Mouse (Mus musculus): Measurements from ENCODE around the gene Amer2.
"Not testable (repeated sequence)": the region's sequence is repeated elsewhere in the genome, so short reads cannot be mapped to it uniquely, and the experiment has no call there.

Amer2 gene

DNA sequence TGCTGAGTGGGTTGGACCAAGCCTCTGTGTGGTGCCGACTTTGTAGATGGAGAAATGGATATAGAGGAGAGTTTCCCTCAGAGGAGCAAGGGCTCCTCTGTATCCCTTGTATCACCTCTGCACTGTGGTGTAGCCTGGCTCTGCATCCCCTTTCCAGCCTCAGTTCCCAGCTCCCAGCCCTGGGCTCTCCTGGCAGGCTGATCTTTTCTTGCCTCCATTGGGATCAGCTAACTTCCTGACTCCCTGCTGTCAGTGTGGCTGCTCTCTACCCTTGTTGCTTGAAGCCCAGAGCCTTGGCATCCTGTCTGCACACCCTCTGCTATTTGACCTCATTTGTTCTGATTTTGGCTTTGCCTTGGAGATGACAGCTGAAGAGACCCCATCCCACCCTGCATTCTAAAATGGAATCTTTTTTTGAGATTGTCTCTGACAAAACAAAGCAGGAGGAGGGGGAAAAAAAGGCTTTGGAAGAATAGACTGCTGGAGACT lies at the start of gene Amer2:
Amer2 (plus strand) TSS at position 439 of the 489 bp plus-strand sequence.
- no peak for DNase-seq (ENCODE audit: low spot score)

DNA sequence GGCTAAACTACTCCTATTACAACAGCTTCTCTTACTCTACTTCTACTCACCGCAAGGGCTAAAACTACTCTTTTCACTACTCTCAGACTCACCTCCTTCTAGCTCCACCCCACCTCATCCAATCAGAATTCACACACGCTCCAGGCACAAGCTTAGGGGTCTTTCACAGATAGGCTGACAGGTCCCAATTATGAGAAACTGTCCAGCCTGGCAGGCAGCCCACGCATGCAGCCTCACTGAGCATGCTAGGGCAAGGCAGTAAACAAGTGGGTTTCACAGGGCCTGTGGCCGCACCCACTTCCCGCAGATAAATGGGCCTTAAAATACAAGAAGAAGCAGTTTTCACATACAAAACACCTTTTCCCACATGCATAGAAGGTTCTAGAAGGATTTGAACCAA lies 33.1 kb upstream of the Amer2 start:
- not testable (repeated sequence) for DNase-seq (ENCODE audit: low spot score)

DNA sequence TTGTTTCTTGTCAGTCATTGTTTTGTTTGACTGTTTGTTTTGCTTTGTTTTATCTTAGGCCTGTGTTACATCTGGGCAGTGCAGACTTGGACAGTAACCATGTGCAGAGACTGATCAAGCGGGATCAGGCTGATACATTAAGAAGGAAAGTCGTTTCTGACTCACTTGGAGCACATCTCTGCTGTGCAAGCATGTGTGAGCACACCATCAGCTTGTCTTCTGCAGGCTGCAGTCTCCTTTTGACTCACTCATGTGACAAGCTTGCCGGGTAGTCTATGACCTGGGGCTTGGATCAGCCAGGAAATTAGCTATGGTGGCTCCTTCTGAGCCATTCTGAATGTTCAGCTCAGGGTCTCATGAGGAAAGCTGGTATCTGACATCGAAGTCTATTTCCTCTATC lies 32.5 kb upstream of the Amer2 start:
- DNase-seq (ENCODE audit: low spot score) = no peak

DNA sequence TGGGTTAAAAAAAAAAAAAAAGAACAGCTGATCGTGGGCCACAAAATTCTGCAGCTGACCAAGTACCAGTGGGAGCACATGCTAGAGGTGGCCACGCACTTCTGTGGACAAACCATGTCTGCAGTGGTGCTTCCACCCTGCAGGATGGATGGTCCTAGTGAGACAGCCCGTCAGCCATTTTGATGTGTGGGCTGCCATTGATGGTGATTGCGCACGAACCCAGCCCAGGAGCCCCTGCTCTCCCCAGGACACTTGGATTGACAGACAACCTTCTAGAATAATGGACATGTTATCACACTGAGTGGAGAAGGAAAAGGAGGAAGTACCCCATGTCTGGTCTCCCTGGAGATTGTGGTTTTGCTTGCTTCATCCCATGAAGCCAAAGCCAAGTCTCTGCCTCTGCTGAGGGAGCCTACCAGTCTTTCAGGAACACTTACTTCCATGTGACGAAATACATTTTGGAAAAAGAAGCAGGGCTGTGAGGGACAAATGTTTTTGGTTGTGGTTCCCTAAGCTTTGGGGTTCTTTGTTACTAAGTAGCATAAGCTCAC lies 27.7 kb upstream of the Amer2 start:
- no peak for DNase-seq (ENCODE audit: low spot score)

DNA sequence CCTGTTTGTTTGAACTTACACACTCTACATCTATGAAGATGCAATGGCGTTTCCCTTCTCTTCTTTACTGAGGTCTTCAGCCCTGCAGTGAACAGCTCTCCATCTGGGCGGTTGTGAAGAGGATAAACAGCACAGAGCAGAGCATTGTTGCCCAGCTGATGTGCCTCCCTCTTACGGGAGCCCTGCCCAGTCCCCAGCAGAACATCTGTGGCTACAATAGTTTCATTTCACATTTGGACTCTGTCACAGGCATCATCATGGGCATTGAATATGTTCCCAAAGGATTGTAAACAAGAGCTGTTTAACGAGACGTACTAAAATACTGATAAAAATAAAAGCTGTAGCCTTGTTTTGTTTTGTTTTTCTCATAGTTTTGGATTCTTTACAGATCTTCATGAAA lies 14.7 kb upstream of the Amer2 start:
- no peak for DNase-seq (ENCODE audit: low spot score)

DNA sequence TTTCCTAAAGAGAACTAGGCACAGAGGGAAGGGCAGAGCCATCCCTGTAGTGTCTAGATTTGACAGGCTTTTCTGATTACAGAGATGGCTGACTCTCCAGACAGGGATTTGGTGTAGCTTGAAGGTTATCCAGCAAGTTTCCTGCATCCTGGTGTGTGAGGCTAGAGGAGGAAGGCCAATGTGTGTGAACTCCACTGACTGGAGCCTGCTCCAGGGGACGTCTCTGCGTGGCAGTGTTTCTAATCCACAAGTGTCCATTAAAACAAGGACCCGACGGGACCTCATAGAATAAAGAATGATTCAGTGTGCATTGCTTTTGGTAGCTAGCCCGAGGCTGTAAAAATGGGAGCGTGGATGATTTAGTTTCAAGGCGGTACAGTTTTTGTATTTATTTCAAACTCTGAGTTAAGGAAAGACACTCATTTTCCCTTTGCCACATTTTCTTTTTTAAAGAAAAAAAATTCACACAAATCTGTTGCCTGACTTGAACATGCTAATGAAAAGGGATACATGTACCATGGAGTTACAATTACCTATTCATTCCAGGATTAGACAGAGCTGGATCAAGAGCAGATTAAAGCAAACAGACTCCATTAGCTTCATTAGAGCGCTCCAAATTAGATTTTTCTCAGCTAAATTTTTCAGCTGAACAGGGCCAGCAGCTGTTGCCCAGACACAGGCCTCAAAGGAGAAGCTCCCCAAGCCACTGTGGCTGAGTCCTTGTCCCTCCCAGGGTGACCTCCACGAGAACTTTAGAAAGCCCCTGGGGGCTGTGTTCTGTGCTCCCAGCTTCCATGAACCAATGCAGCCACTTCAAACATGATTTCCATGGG lies 11.5 kb upstream of the Amer2 start:
- no peak for DNase-seq (ENCODE audit: low spot score)

DNA sequence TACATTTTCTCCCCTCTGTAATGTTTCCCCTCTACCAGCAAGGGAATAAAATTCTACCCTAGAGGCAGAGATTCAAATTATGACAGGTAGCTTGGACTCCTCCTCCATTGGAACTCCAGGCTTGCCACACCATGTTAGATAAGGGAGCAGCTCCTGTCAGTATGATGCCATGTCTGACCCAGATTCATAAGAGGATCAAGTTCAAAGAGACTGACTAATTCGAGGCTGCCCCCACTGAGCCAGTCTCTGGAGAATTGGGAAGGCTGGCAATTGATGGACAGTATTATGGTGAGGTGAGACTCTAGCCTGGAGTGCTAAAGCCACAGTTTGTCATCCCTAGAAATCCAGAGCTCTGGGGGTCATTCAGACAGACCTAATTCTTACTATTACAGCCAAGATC lies 6.3 kb upstream of the Amer2 start:
- DNase-seq (ENCODE audit: low spot score) = no peak

DNA sequence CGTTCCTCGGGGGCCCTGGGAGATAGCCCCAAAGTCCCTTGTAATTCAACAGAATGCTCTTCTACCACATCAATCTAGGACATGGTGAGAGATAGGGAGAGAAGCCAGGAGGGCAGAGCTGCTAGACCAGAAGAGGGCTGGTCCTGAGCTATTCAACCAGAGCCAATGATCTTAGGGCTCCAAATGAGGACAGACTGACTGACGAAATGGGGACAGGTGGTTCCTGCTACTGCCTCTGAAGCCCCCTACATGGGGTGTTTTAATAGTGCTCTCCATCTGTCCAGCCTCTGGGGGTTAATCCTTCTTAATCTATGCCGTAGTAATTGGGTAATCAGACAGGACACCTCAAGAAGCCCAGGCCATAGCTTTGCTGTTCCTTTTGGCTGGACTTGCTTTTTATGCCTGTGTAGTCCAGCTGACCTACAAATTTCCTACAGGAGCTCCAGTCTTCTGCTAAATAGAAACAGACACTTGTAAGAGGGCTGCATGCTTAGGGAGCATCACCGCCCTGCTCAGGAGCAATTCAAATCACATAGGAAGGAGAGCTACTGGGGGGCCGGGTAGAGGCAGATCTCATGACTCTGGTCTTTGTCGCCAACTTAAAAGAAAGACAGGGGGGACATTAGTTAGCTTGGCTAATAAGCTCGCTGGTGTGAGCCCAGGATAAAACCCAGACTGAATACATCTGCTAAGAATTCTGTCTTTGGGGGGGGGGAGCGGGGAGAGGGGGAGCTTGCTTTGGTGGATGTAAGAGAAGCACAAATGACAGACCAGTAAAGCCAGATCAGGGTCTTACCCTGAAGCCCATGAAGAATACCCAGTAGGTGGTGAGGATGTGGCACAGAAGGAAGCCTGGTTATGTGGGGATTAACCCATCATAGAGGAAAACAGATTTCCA lies 4.0 kb upstream of the Amer2 start:
- DNase-seq (ENCODE audit: low spot score) = no peak

DNA sequence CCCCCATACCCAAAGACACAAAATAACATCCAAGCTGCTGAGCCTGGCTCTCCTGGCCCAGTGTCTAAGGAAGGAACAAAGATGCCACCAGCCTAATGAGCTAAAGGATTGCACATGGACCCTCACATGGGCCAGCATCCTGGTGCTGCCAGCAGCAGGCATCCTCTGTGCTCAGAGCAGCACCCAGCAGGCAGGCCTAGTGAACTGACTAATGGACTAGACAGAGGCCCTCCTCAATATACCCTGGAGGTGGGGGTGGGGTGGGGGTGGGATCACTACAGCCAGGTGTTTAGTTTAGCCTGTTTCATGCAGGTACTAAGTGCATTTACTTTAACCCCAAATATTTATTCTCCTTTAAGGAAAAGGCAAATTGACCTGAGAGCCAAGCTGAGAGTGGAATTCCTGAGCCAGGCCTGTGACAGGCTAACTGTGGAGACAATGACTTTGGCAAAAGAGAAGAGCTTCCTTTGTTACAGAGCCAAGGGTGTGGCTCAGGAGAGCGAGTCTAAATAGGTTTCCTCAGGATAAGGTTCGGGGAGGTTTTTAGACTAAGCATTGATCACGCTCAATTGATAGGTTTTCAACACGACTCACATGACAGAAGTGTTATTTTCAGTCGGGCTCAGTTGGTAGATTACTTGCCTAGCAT lies 3.3 kb upstream of the Amer2 start:
- DNase-seq (ENCODE audit: low spot score) = no peak

DNA sequence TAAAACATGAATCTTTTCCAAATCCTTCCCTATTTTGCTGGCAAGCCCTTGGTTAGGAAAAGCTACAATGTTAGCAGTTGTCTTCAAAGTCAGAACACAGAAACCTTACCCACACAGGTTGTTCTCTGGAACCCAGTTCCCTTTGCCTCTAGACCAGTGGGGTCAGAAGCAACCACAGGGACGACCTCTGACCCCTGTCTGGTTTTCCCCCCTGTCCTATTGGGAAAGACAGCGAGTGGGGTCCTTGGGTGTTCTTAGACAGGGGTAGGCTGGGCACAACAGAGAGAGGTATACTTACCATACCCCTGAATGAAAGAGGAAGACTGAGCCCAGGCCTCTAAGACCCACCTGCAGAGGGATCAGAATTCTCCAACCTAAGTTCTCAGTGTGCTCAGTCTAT lies 4.0 kb downstream of the Amer2 start:
- no peak for DNase-seq (ENCODE audit: low spot score)

DNA sequence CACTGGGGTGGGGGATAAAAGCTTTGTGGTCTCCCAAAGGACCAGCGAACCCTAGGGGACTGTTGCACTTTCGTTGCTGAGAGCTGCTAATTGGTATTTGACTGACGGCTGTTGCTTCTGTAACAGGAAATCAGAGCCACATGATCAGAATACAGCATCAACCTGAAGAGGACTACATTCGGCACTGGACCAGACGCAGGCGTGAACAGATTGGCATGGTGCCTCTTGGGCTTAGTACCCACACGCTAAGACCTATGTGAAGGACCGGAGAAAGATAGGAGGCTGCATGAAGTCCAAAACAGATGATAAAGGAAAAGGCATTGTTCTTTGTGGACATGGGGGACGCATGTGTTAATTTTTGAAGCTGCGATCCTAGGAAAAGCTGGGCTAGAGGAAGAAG lies 4.5 kb downstream of the Amer2 start:
- no peak for DNase-seq (ENCODE audit: low spot score)

DNA sequence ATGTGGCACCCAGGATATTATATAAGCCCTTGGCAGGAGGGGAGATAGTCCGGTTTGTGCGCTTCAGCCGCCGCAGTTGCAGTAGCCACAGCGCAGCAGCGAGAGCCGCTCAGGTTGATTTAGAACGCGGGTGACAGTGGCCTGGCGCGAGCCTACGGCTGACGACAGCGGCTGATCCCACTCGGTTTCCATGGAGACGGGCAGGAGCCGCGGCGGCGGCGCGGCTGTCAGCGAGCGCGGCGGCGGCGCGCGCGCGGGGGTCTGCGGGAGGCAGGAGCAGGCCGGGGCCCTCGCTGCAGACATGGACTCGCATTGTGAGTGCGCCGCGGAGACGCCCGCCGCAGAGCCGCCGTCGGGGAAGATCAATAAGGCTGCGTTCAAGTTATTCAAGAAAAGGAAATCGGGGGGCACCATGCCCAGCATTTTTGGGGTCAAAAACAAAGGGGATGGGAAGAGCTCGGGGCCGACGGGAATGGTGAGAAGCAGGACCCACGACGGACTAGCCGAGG lies 5.1 kb downstream of the Amer2 start:
- peak; percentile 10 for DNase-seq (ENCODE audit: low spot score)

DNA sequence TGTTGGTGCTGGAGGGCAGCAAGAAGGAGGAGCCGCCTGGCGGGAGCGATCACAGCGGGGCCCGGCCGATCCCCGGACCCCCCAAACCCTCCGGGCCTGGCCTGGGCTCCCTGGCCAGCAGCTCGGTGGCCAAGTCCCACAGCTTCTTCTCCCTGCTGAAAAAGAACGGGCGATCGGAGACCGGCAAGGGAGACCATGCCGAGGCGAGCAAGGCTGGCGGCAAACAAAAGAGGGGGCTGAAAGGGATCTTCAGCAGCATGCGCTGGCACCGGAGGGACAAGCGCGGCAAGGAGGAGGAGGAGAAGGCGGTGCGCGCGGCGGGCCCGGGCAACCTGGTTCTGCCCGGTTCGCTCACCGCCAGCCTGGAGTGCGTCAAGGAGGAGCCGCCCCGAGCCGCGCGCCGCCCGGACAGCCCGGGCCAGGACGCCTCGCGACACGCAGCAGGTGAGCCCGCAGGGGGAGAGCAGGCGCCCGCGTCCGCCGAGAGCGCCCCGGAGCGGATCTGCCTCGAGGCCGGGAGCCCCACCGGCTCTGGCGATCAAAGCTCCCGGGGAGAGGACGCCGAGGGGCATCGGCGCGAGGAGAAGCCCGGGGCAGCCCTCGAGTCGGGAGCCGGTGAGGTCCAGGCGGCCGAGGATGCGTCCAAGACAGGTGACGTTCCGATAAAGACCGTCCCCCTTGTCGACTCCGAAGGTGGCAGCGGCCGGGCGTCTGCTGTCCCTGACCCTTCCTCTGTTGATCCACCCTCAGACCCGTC lies 5.7 kb downstream of the Amer2 start:
- DNase-seq (ENCODE audit: low spot score) = peak; percentile 10

DNA sequence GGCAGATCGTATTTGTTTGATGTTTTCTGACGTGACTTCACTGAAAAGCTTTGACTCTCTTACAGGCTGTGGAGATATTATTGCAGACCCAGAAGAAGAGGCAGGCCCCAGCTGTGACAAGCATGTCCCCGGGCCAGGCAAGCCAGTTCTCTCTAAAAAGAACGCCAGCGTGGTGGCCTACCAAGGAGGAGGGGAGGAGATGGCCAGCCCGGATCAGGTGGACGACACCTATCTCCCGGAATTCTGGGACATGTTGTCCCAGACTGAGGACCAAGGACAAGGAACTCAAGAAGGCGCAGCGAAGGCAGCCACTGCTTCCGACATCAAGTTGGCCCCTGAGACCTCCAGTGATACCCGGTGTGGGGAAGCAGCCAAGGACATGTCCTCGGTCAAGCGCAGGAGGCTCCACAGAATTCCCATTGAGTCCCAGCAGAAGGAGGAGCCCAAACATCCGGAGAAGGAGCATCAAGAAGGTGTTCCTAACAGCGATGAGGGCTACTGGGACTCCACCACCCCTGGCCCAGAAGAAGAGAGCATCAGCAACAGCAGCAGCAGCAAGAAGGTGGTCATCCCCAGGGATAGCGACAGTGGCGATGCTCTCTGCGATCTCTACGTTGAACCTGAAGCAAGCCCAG lies 6.4 kb downstream of the Amer2 start:
- DNase-seq (ENCODE audit: low spot score) = no peak

DNA sequence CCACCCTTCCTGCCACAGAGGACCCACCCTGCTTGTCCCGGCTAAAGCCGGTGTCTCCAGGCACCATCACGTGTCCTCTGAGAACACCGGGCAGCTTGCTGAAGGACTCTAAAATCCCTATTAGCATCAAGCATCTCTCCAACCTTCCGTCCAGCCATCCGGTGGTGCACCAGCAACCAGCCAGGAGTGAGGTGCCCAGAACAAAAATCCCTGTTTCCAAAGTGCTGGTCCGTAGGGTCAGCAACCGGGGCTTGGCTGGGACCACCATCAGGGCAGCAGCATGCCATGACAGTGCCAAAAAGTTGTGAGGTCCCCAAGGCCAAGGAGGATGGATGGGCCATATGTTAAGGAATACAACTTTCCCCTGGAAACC lies 6.9 kb downstream of the Amer2 start:
- DNase-seq (ENCODE audit: low spot score) = no peak

DNA sequence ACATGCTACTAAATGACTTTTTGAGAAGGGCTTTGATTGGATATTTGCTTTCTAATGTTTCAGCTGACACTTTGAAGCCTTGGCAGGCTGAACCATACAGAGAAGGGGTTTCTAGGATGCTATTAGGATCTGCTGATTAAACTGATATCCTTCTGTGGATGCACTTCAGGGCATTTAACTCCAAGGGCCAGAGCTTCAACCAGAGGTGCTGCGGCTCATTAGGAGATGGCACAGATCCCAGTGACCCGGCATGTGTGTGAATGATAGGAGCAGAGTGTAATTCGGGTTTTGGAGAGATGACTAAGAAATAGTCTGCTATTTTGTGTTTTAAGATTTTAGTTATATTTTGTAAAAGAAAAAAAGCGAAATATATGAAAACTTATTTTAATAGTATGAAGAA lies 8.6 kb downstream of the Amer2 start:
- DNase-seq (ENCODE audit: low spot score) = no peak

DNA sequence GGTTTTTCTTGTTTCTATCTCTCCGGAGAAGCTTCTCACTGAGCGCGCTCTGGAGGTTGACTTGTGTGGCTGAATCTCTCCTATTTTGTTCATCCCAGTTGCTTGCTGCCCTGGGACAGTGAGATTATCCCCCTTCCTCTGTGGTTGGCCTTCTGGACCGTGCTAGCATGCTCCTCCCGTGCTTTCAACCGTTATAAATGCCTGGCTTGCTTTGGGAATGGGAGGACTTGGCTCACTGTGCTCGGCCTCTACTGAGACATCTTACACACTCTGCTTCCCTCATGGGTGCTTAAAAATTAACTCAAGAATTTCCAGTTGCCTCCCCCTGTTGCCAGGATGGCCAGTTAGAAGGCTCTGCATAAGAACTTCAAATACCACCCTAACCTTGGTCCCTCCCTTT lies 10.8 kb downstream of the Amer2 start:
- no peak for DNase-seq (ENCODE audit: low spot score)

DNA sequence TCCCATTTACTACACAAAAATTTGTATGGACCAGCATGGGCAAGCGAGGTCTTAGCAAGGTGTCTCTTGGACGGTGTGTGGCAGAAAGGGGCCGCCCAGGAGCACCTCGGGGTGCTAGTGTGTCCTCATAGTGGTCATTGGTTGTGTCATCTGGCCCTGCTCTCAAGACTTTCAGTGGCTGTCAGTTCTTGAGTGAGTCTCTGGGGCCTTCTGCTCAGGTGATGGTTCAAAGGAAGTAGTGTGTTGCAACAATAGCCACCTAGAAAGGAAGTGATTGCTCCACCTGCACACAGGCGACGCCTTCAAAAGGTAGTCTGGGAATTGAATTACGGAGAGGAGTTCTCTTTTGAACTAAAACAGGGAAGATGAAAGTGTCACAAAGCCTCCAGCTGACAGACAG lies 11.2 kb downstream of the Amer2 start:
- no peak for DNase-seq (ENCODE audit: low spot score)

DNA sequence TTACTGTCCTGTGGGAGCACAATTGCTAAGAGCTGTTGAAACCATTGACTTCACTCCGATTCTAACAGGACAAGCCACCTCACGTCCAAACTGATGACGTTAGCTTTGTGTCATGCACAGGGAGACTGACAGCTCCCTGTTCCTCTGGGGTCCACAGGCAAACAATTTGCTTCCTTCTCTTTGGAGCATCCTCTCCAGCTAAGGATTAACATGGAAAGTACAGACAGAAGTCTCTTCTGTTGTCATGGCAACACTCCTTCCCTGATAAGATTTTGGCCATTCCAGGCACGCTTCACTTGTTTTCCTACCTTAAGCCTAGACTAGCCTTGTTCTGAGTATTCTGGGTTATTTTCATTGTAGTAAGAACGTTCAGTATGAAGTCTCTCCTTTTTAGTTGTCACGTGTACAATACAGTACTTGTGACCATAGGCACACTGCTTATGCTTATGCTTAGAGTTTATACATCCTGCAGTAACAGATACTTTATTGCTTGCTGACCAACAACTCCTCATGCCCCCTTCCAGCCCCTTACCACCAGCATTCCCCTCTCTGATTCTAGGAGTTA lies 12.1 kb downstream of the Amer2 start:
- DNase-seq (ENCODE audit: low spot score) = no peak

Data from ovary, postnatal 10 days (tissue).